Mouse (Mus musculus): ENCODE data around the gene Jade2. TPM values are rescaled to one million over a fixed set of nuclear protein-coding genes. Genes with fewer than 3 reads are reported as not detected.

The Jade2 gene
- total RNA-seq, 2 experiments from 2014 or later = 16.0 to 16.2 TPM

GRCm38 (mm10) chr11:51857818-51858527 lies 520 bp upstream of the Jade2 start:
- peak; percentile 57 for DNase-seq (ENCODE audit: low spot score in 2 of 2)

- peak; percentile 38 to 40 for DNase-seq (ENCODE audit: low spot score in 2 of 2)
Measured at GRCm38 (mm10) chr11:51856616-51857080, 805 bp downstream of the Jade2 start.

- DNase-seq (ENCODE audit: low spot score in 2 of 2) = peak; percentile 60 to 66
Measured at GRCm38 (mm10) chr11:51855818-51856615, 1.4 kb downstream of the Jade2 start.

- peak in 1 of 2 experiments; percentile 54 for DNase-seq (ENCODE audit: low spot score in 2 of 2)
Measured at GRCm38 (mm10) chr11:51854981-51855817, 2.3 kb downstream of the Jade2 start.

GRCm38 (mm10) chr11:51852595-51852994 lies 4.9 kb downstream of the Jade2 start:
- no peak for DNase-seq (ENCODE audit: low spot score in 2 of 2)

- DNase-seq (ENCODE audit: low spot score in 2 of 2) = no peak
Measured at GRCm38 (mm10) chr11:51852091-51852521, 5.3 kb downstream of the Jade2 start.

GRCm38 (mm10) chr11:51850741-51851330 lies 6.6 kb downstream of the Jade2 start:
- DNase-seq (ENCODE audit: low spot score in 2 of 2) = no peak

GRCm38 (mm10) chr11:51848324-51848723 lies 9.1 kb downstream of the Jade2 start:
- DNase-seq (ENCODE audit: low spot score in 2 of 2) = no peak

- no peak for DNase-seq (ENCODE audit: low spot score in 2 of 2)
Measured at GRCm38 (mm10) chr11:51847902-51848301, 9.6 kb downstream of the Jade2 start.

GRCm38 (mm10) chr11:51845981-51846883 lies 11.2 kb downstream of the Jade2 start:
- no peak for DNase-seq (ENCODE audit: low spot score in 2 of 2)

GRCm38 (mm10) chr11:51844529-51845098 lies 12.8 kb downstream of the Jade2 start:
- no peak for DNase-seq (ENCODE audit: low spot score in 2 of 2)

GRCm38 (mm10) chr11:51843898-51844297 lies 13.6 kb downstream of the Jade2 start:
- DNase-seq (ENCODE audit: low spot score in 2 of 2) = no peak

GRCm38 (mm10) chr11:51843168-51843567 lies 14.3 kb downstream of the Jade2 start:
- DNase-seq (ENCODE audit: low spot score in 2 of 2) = no peak

GRCm38 (mm10) chr11:51841149-51841548 lies 16.3 kb downstream of the Jade2 start:
- DNase-seq (ENCODE audit: low spot score in 2 of 2) = no peak

- no peak for DNase-seq (ENCODE audit: low spot score in 2 of 2)
Measured at GRCm38 (mm10) chr11:51840657-51841056, 16.8 kb downstream of the Jade2 start.

GRCm38 (mm10) chr11:51839973-51840372 lies 17.5 kb downstream of the Jade2 start:
- no peak for DNase-seq (ENCODE audit: low spot score in 2 of 2)

- no peak for DNase-seq (ENCODE audit: low spot score in 2 of 2)
Measured at GRCm38 (mm10) chr11:51839106-51839505, 18.3 kb downstream of the Jade2 start.

- DNase-seq (ENCODE audit: low spot score in 2 of 2) = no peak
Measured at GRCm38 (mm10) chr11:51837164-51838153, 20.0 kb downstream of the Jade2 start.
